Mouse (Mus musculus) heart, adult 11 months (tissue): ENCODE results near the gene Xaf1.

Experiments
- DNase-seq: peaks from one replicate; pipeline ENCODE4 v3.0.0; 2022

The Xaf1 gene

GRCm38 (mm10) chr11:72362347-72362741 lies 60.9 kb downstream of the Xaf1 start, which contains the start of gene Tekt1:
Gene Tekt1, minus strand, starts transcription at chr11:72362442.
- no peak for DNase-seq
